Mouse (Mus musculus) myocyte (in vitro differentiated cells): Measurements from ENCODE around the gene Ncoa1. TPM values are rescaled to one million over a fixed set of nuclear protein-coding genes. Genes with fewer than 3 reads are reported as not detected.

ENCODE experiments used
- H3K27me3 ChIP-seq: one replicate; pipeline ENCODE4 v1.6.1; 2011; ENCODE audit not compliant: control insufficient read depth, insufficient read depth, insufficient read length
- H3K36me3 ChIP-seq: one replicate; pipeline ENCODE4 v1.6.1; 2011; ENCODE audit not compliant: control insufficient read depth, insufficient read depth
- H3K4me2 ChIP-seq: one replicate; pipeline ENCODE4 v1.6.1; 2011; ENCODE audit warnings: low read depth, control low read depth
- H3K4me3 ChIP-seq: one replicate; pipeline ENCODE4 v1.5.1; 2011; ENCODE audit warnings: mild to moderate bottlenecking, control low read depth, moderate library complexity
- H3K79me2 ChIP-seq: one replicate; pipeline ENCODE4 v1.6.1; 2011; ENCODE audit not compliant: control insufficient read depth, insufficient read depth
- H3ac ChIP-seq: one replicate; pipeline ENCODE4 v1.6.1; 2011; ENCODE audit not compliant: control insufficient read depth, insufficient read length
- CEBPB ChIP-seq: IDR thresholded peaks from 2 replicates; pipeline ENCODE4 v1.6.1; 2011; ENCODE audit warnings: mild to moderate bottlenecking, moderate library complexity; ENCODE audit not compliant: poor library complexity, insufficient read depth, severe bottlenecking
- E2F4 ChIP-seq: IDR thresholded peaks from one replicate; pipeline ENCODE4 v1.6.1; 2011; ENCODE audit warnings: mild to moderate bottlenecking, control low read depth, moderate library complexity; ENCODE audit not compliant: insufficient read depth
- MAX ChIP-seq: IDR thresholded peaks from one replicate; pipeline ENCODE4 v1.6.1; 2011; ENCODE audit warnings: low read depth, mild to moderate bottlenecking, control low read depth
- MYOD1 ChIP-seq, 3 experiments: IDR thresholded peaks; one replicate each; pipeline ENCODE4 v1.6.1; 2011; ENCODE audit warnings: control low read depth in 2 of 3, low read depth in 2 of 3, mild to moderate bottlenecking in 2 of 3, moderate library complexity in 1 of 3; ENCODE audit not compliant: insufficient read length in 2 of 3, control insufficient read depth in 1 of 3
- MYOG ChIP-seq, 3 experiments: IDR thresholded peaks; one replicate each; pipeline ENCODE4 v1.6.1; 2011; ENCODE audit warnings: control low read depth in 2 of 3, low read depth in 2 of 3, mild to moderate bottlenecking in 2 of 3; ENCODE audit not compliant: insufficient read length in 2 of 3, control insufficient read depth in 1 of 3, insufficient read depth in 1 of 3
- POLR2A ChIP-seq: IDR thresholded peaks from one replicate; pipeline ENCODE4 v1.6.1; 2011; ENCODE audit warnings: low read depth, mild to moderate bottlenecking, control low read depth, moderate library complexity; ENCODE audit not compliant: insufficient read length
- POLR2AphosphoS2 ChIP-seq: IDR thresholded peaks from one replicate; pipeline ENCODE4 v1.6.1; 2011; ENCODE audit warnings: low read depth, control low read depth; ENCODE audit not compliant: insufficient read length
- REST ChIP-seq: IDR thresholded peaks from one replicate; pipeline ENCODE4 v1.6.1; 2011; ENCODE audit warnings: mild to moderate bottlenecking, control low read depth, moderate library complexity; ENCODE audit not compliant: insufficient read depth, insufficient read length
- SRF ChIP-seq: IDR thresholded peaks from one replicate; pipeline ENCODE4 v1.6.1; 2011; ENCODE audit warnings: low read depth; ENCODE audit not compliant: control insufficient read depth, insufficient read length
- TCF12 ChIP-seq: IDR thresholded peaks from one replicate; pipeline ENCODE4 v1.6.1; 2011; ENCODE audit warnings: mild to moderate bottlenecking, control low read depth; ENCODE audit not compliant: poor library complexity, insufficient read depth, severe bottlenecking
- TCF3 ChIP-seq: IDR thresholded peaks from one replicate; pipeline ENCODE4 v1.6.1; 2011; ENCODE audit warnings: low read depth, control low read depth; ENCODE audit not compliant: insufficient read length
- USF1 ChIP-seq: IDR thresholded peaks from one replicate; pipeline ENCODE4 v1.6.1; 2011; ENCODE audit warnings: low read depth, mild to moderate bottlenecking, control low read depth, moderate library complexity
- polyA plus RNA-seq: library from polyadenylated mRNA; unstranded; fragments of >200 nt; fragmentation: generic; extraction: Trizol; gene quantifications from one replicate; pipeline ENCODE4 v1.2.1, GENCODE M21; 2012; ENCODE audit warnings: missing spikeins

The Ncoa1 gene
- polyA plus RNA-seq, 1 experiment = 7.1 TPM

GRCm38 (mm10) chr12:4477941-4478795, 1.2 kb upstream of the Ncoa1 start:
- Histone ChIP-seq H3K79me2 (peaks cover 20% of the 10 kb centered on the region), H3K4me2 (no peak overlapping the region), H3K27me3 (peaks cover 5% of the 10 kb centered on the region), H3K4me3 (peak overlapping the region; percentile 56), H3K36me3 (no peaks in the 10 kb centered on the region), H3ac (no peak overlapping the region)
- no peak for TF ChIP-seq POLR2AphosphoS2
- no peak for TF ChIP-seq MYOG (IDR thresholded peaks at IDR 0.05; ENCODE audit: control insufficient read depth in 1 of 3, insufficient read depth in 1 of 3, insufficient read length in 2 of 3, low read depth in 2 of 3)
- TF ChIP-seq MAX = no peak
- no peak for TF ChIP-seq TCF3
- TF ChIP-seq MYOD1 (IDR thresholded peaks at IDR 0.05; ENCODE audit: control insufficient read depth in 1 of 3, insufficient read length in 2 of 3, low read depth in 2 of 3) = no peak
- no peak for TF ChIP-seq SRF
- TF ChIP-seq USF1 = no peak
- no peak for TF ChIP-seq E2F4
- TF ChIP-seq TCF12 = no peak
- no peak for TF ChIP-seq POLR2A
- TF ChIP-seq REST = no peak
- no peak for TF ChIP-seq CEBPB

- Histone ChIP-seq H3K4me3 (peak overlapping the region; percentile 56), H3ac (peak overlapping the region; percentile 97), H3K79me2 (peaks cover 25% of the 10 kb centered on the region), H3K36me3 (no peaks in the 10 kb centered on the region), H3K27me3 (no peaks in the 10 kb centered on the region), H3K4me2 (peak overlapping the region; percentile 90)
- TF ChIP-seq MYOD1 (IDR thresholded peaks at IDR 0.05; ENCODE audit: control insufficient read depth in 1 of 3, insufficient read length in 2 of 3, low read depth in 2 of 3) (peak in 2 of 3 experiments; percentile 85 to 91), TCF3 (peak; percentile 63), MYOG (IDR thresholded peaks at IDR 0.05; ENCODE audit: control insufficient read depth in 1 of 3, insufficient read depth in 1 of 3, insufficient read length in 2 of 3, low read depth in 2 of 3) (peak in 2 of 3 experiments; percentile 93 to 98), MAX (no peak), E2F4 (no peak), CEBPB (no peak), TCF12 (peak; percentile 37)
Observed at GRCm38 (mm10) chr12:4476291-4476831, 621 bp downstream of the Ncoa1 start.

- Histone ChIP-seq H3ac (peak overlapping the region; percentile 97), H3K36me3 (no peaks in the 10 kb centered on the region), H3K79me2 (peaks cover 25% of the 10 kb centered on the region), H3K4me2 (peak overlapping the region; percentile 90), H3K27me3 (no peaks in the 10 kb centered on the region), H3K4me3 (peak overlapping the region; percentile 56)
- TF ChIP-seq USF1 (no peak), MYOD1 (IDR thresholded peaks at IDR 0.05; ENCODE audit: control insufficient read depth in 1 of 3, insufficient read length in 2 of 3, low read depth in 2 of 3) (no peak), SRF (no peak), MYOG (IDR thresholded peaks at IDR 0.05; ENCODE audit: control insufficient read depth in 1 of 3, insufficient read depth in 1 of 3, insufficient read length in 2 of 3, low read depth in 2 of 3) (no peak), CEBPB (no peak), MAX (no peak), REST (no peak)
Observed at GRCm38 (mm10) chr12:4475251-4475993, 1.6 kb downstream of the Ncoa1 start.

GRCm38 (mm10) chr12:4469115-4469514, 7.9 kb downstream of the Ncoa1 start:
- Histone ChIP-seq H3K36me3 (no peaks in the 10 kb centered on the region), H3K4me2 (no peak overlapping the region), H3ac (no peak overlapping the region), H3K79me2 (peaks cover 18% of the 10 kb centered on the region), H3K27me3 (no peaks in the 10 kb centered on the region), H3K4me3 (no peak overlapping the region)
- no peak for TF ChIP-seq MYOD1 (IDR thresholded peaks at IDR 0.05; ENCODE audit: control insufficient read depth in 1 of 3, insufficient read length in 2 of 3, low read depth in 2 of 3)
- TF ChIP-seq TCF12 = no peak
- no peak for TF ChIP-seq MAX
- no peak for TF ChIP-seq MYOG (IDR thresholded peaks at IDR 0.05; ENCODE audit: control insufficient read depth in 1 of 3, insufficient read depth in 1 of 3, insufficient read length in 2 of 3, low read depth in 2 of 3)
- TF ChIP-seq E2F4 = no peak
- TF ChIP-seq POLR2A = no peak
- no peak for TF ChIP-seq USF1
- TF ChIP-seq TCF3 = no peak
- TF ChIP-seq POLR2AphosphoS2 = no peak
- no peak for TF ChIP-seq REST
- TF ChIP-seq CEBPB = no peak
- TF ChIP-seq SRF = no peak
